Mouse (Mus musculus) heart, adult 8-10 months (tissue): ENCODE measurements at regions not wholly inside any gene's neighbourhood (a gene's known extent, or its start where the extent isn't known, plus 50 kb on each side); places are given as distances from the start of the nearest gene placed in this dataset.
A peak's percentile ranks its signal among the peaks of the same experiment; 100 is the strongest.
"Not testable (repeated sequence)": the region's sequence is repeated elsewhere in the genome, so short reads cannot be mapped to it uniquely, and the experiment has no call there.

Source experiments
- DNase-seq: peaks from one replicate; pipeline ENCODE4 v3.0.0; 2022; ENCODE audit warnings: low spot score

- DNase-seq: no peak
These were observed 58.1 kb upstream of the Fshb start for GRCm38 (mm10) chr2:107117564-107117963.

- DNase-seq: no peak
These were observed 59.4 kb upstream of the Fshb start for GRCm38 (mm10) chr2:107118711-107119474.

DNA sequence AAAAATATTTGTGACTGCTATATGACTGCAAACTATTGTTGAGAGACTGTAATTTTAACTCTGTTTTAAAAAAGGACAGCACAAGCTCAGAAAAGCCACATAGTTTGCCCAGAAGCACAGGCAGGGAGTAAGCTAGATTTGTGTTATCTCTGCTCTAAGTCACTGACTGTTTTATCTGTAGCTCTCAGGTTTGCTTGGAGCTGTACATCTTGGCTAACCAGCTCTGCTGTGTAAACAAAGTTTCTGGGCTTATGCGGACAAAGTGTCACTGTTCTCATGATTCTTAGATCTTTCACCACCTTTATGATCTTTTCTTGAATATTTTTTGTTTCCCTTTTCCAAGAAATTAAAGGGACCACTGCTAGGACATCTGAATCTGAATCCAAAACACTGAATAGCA, 60.2 kb upstream of the Fshb start:
- no peak for DNase-seq

GRCm38 (mm10) chr2:107133186-107133585, 73.7 kb upstream of the Fshb start:
- no peak for DNase-seq

DNA sequence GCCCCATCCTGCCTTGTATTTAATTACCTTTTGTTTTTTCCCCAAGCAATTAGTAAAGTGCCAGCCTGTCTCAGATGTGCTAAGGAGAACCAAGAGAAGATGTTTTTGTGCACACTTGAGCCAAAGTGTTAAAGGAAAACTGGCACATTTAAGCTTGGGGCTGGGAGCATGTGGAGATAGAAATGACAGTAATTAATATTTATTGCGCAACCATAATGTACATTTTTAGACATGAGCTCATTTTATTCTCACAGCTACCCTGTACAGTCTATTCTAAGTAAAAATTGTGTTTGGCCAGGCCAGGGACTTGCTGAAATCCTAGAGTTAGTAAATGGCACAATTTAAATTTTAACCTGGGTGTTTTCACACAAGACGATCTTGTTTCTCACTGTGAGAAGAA, 89.9 kb upstream of the Fshb start:
- no peak for DNase-seq

DNA sequence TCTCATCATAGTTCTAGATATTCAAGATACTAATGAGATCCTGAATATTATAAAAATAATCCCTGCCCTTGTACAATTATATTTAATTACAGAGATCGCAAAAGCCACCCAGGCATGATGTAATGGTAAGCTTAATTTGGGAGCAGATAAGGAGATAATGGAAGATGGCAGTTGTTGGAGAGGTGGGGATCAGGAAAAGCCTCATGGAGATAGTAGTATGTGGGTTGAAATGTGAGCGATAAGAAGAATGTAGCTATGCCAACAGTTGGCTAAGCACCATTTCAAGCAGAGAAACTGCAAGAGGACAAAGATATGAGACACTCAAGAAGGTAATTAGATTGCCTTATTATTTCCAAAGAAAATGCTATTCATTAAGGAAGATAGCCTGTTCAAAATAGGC, 90.4 kb upstream of the Fshb start:
- no peak for DNase-seq

DNA sequence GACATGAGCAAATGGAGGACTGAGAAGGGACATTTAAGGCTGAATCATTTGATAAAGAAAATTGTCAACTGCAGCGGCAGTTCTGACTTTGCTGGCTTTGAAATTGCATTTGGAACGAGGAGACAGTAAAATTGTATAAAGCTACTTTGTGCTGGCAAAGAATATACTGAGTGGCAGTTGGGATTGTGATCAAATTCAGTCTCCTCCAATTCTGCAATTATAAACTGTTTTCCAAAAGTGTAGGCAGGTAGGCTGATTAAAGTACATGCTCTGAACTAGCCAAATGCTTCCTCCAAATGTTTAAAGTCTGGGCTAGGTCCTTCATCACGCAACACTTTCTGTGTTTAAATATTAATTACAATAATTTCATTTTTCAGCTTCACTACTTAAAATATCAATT, 90.9 kb upstream of the Fshb start:
- DNase-seq: no peak

- no peak for DNase-seq
These were observed 92.4 kb upstream of the Fshb start for GRCm38 (mm10) chr2:107151878-107152277.

DNA sequence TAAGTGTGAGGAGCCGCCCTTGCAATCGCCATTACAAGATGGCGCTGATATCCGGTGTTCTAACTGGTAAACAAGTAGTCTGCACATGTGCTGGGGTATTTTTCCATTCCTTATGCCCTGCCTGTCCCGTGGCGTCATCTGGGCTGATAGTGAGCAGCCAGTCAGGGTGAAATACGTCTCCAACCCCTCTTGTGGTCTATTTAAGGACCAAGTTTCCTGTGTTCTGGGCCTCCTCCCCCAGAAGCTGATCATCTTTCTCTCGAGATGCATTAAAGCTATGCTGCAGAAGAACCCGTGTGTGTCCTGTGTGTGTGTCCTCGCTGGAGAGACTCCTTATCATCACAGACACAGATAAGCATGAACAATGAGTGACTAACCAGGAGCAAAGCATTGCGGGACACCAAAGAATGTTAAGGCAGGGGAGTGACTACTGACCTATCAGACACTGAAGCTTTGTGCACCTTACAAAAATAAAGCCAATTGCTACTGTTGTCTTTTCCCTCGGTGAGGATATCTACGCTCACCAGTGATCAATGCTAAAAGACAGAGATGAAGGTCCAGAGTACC, 99.5 kb upstream of the Fshb start:
- not testable (repeated sequence) for DNase-seq

DNA sequence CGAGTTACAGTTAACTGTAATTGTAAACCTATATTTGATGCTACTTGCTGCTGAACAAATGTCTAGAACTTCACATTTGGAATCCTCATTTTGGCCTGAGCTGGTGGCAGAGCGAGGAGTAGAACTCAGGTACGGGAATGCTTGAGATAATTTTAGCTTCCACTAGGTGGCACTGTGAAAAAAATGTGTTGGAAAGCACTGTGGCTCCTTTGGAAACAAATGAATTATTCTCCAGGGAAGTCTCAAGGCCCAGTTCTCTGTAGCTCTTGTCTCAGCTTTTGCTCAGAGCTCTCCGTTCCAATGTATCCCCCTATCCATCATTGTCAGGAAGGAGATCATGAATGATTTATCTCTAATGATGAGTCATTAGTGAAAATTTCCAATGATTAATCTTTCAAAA, 114.7 kb upstream of the Kcna4 start:
- DNase-seq: peak; percentile 6

- no peak for DNase-seq
These were observed 107.4 kb upstream of the Kcna4 start for GRCm38 (mm10) chr2:107183066-107183465.

- no peak for DNase-seq
These were observed 105.6 kb upstream of the Kcna4 start for GRCm38 (mm10) chr2:107184864-107185263.

- DNase-seq: no peak
These were observed 88.5 kb upstream of the Kcna4 start for GRCm38 (mm10) chr2:107201856-107202473.

GRCm38 (mm10) chr2:107202474-107202858, 88.0 kb upstream of the Kcna4 start:
- DNase-seq: no peak

- DNase-seq: no peak
These were observed 68.9 kb upstream of the Kcna4 start for GRCm38 (mm10) chr2:107221544-107221943.

DNA sequence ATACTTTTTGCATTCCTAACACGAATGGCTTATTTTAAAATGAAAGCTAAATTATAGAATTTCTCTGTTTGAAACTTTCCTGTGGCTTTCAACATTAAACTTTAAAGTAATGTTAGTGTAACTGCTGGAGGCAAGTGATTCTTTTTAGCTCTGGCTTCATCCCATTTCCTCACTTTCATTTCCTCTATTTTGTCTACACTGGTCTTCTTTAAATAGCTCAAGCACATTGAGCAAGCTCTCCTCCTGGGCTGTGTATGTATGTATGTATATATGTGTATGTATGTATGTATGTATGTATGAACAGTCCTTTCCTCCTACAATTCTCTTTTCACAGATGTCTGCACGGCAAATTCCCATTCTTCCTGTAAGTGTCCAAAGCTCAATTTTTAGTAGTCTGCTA, 65.8 kb upstream of the Kcna4 start:
- no peak for DNase-seq

- peak; percentile 44 for DNase-seq
These were observed 63.0 kb upstream of the Kcna4 start for GRCm38 (mm10) chr2:107227486-107227885.

DNA sequence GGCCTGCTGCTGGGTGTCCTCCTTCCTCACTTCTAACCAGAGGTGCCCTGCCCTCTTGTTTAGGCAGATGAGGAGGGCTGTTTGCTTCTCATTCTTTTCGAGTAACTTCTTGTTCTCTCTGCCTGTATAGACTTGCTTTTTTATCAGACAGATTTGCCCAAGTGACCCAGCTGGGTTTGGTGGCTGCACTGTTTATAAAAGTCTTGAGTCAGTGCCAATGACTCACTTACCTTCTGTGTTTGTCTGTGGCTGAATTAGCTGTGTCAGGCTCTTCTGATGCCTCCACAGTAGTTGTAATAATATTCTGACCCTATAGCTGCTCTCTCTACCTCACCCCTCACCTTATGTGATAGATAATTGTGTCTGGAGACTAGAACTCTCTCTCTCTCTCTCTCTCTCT, 62.2 kb upstream of the Kcna4 start:
- peak; percentile 3 for DNase-seq

- peak; percentile 8 for DNase-seq
These were observed 58.8 kb upstream of the Kcna4 start for GRCm38 (mm10) chr2:107231680-107232079.

GRCm38 (mm10) chr2:107232885-107233284, 57.6 kb upstream of the Kcna4 start:
- DNase-seq: no peak
